Mouse (Mus musculus) stomach, postnatal 0 days (tissue): ENCODE measurements at regions not wholly inside any gene's neighbourhood (a gene's known extent, or its start where the extent isn't known, plus 50 kb on each side); places are given as distances from the start of the nearest gene placed in this dataset.
A peak's percentile ranks its signal among the peaks of the same experiment; 100 is the strongest.

Experiments used
- CTCF ChIP-seq: IDR thresholded peaks from 2 replicates; pipeline ENCODE4 v1.5.1; 2016; ENCODE audit warnings: antibody characterized with exemption, low read depth, mild to moderate bottlenecking, moderate library complexity
- EP300 ChIP-seq: optimal IDR thresholded peaks from 2 replicates; pipeline ENCODE3; 2016; ENCODE audit warnings: antibody characterized with exemption

GRCm38 (mm10) chr2:166459955-166460354 lies 253.7 kb downstream of the Prex1 start:
- TF ChIP-seq CTCF (0 out of 2 replicates have a peak, but pooled peaks have one; percentile 9), EP300 (no peak)
